Mouse (Mus musculus): ENCODE measurements at regions not wholly inside any gene's neighbourhood (a gene's known extent, or its start where the extent isn't known, plus 50 kb on each side); places are given as distances from the start of the nearest gene placed in this dataset.
A peak's percentile ranks its signal among the peaks of the same experiment; 100 is the strongest.

DNA sequence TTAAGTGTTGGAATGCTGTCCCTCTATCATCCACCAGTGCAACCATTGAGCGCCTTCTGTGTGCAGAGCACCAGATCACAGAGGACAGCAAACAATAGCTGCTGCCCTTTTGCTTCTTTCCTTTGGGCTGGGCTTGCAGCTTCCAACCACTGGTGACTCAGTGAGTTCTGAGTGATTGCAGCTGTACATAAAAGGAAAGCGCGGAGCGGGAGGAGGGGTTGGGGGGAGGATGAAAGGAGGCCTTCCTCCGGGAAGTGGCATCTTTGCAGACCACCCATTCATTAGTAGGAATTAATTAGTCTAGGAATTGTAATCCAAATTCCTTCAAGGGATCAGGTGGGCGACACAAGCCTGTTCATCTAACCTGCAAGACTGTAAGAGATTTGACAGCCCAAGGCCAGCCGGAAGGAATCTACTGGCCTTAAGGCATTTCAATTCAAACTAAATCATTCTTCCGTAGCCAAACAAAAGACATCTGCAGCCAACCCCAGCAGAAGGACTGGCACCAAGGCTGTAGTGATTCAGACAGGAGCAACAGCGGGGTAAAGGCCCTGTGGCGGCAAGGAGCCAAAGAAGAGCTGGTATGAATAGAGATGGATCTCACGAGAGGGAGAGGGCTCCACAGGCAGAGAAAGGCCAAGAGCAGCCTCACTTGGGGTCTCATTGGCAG lies 52.8 kb upstream of the Sgk1 start:
- peak; percentile 14; the same call in 1 of the 2 replicates for ATAC-seq (ENCODE audit: insufficient number of reproducible peaks, insufficient read depth, low FRiP score, low read depth)
- no peak overlapping the region for H3K4me2 ChIP-seq (replicated peaks; ENCODE audit: low read depth, low read length)
- peaks cover 7% of the 10 kb centered on the region; the same call in 1 of the 2 replicates for H3K4me1 ChIP-seq (ENCODE audit: control insufficient read depth, insufficient read depth, low read length)
- no peak overlapping the region for H3K4me3 ChIP-seq (ENCODE audit: low read depth, low read length)
- peak overlapping the region; percentile 17; the same call in 1 of the 2 replicates for H3K27ac ChIP-seq (ENCODE audit: low read length)
- no peaks in the 10 kb centered on the region for H3K9me3 ChIP-seq (ENCODE audit: control insufficient read depth, low read depth, low read length)
- 38% methylated on average over 11 of the region's 11 CpGs for WGBS
- no peaks in the 10 kb centered on the region for H3K36me3 ChIP-seq (ENCODE audit: control insufficient read depth, insufficient read depth, low read length)
- H3K27me3 ChIP-seq (ENCODE audit: control insufficient read depth, insufficient read depth, low read length) = no peaks in the 10 kb centered on the region
- H3K9ac ChIP-seq (replicated peaks; ENCODE audit: low read depth, low read length) = no peak overlapping the region

DNA sequence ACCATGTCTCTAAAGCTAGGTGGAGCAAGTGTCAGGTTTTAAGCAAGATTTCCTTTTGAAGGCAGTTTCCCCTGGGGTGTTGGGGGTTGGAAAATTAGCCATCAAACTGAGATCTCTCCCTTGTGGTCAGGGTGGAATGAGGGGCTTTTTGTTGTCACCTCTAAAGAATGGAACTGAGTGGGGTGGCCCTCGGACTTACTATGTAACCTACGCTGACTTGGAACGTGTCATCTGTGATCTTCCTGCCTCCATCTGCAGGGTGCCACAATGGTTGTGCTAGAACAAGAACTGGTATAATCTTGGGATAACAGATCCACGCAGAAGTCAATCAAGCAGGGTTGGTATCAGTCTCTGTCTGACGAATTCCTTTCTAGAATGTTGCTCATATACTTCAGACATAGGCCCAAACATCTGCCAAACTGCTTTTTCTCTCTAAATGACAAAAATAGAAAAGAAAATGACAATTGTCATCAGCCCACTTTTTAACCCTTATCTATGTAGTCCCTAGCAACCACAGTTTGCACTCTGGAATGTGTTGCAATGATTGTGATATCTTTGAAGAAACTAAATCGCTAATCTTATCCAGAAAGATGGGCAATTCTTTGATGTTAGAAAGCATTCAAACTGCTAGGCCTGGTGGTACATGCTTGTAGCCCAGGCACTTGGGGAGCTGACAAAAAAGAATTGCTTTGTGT lies 50.8 kb upstream of the Sgk1 start:
- WGBS = 85% methylated on average over 6 of the region's 6 CpGs
- no peak overlapping the region for H3K27ac ChIP-seq (ENCODE audit: low read length)
- H3K4me2 ChIP-seq (replicated peaks; ENCODE audit: low read depth, low read length) = no peak overlapping the region
- peaks cover 7% of the 10 kb centered on the region; the same call in 1 of the 2 replicates for H3K4me1 ChIP-seq (ENCODE audit: control insufficient read depth, insufficient read depth, low read length)
- no peaks in the 10 kb centered on the region for H3K27me3 ChIP-seq (ENCODE audit: control insufficient read depth, insufficient read depth, low read length)
- ATAC-seq (ENCODE audit: insufficient number of reproducible peaks, insufficient read depth, low FRiP score, low read depth) = no peak
- H3K4me3 ChIP-seq (ENCODE audit: low read depth, low read length) = no peak overlapping the region
- no peak overlapping the region for H3K9ac ChIP-seq (replicated peaks; ENCODE audit: low read depth, low read length)
- H3K36me3 ChIP-seq (ENCODE audit: control insufficient read depth, insufficient read depth, low read length) = no peaks in the 10 kb centered on the region
- H3K9me3 ChIP-seq (ENCODE audit: control insufficient read depth, low read depth, low read length) = no peaks in the 10 kb centered on the region

All from stomach, embryonic 14.5 days (tissue).